Mouse (Mus musculus) layer of hippocampus, adult 11-12 months (tissue): ENCODE results near the gene Prex1.
A peak's percentile ranks its signal among the peaks of the same experiment; 100 is the strongest.

Experiments used
- DNase-seq: peaks from one replicate; pipeline ENCODE4 v3.0.0; 2022; ENCODE audit warnings: low spot score

Prex1 gene

GRCm38 (mm10) chr2:166636867-166637672 is 76.6 kb downstream of the Prex1 start:
- DNase-seq = peak; percentile 83

- peak; percentile 59 for DNase-seq
Measured at GRCm38 (mm10) chr2:166635521-166635920, 78.1 kb downstream of the Prex1 start.

GRCm38 (mm10) chr2:166632571-166633361 is 80.9 kb downstream of the Prex1 start:
- DNase-seq = no peak

GRCm38 (mm10) chr2:166631621-166632171 is 81.9 kb downstream of the Prex1 start:
- no peak for DNase-seq

GRCm38 (mm10) chr2:166631189-166631588 is 82.4 kb downstream of the Prex1 start:
- no peak for DNase-seq

GRCm38 (mm10) chr2:166629941-166630674 is 83.5 kb downstream of the Prex1 start:
- DNase-seq = peak; percentile 55

- no peak for DNase-seq
Measured at GRCm38 (mm10) chr2:166627578-166627977, 86.1 kb downstream of the Prex1 start.

- no peak for DNase-seq
Measured at GRCm38 (mm10) chr2:166625219-166625618, 88.4 kb downstream of the Prex1 start.

GRCm38 (mm10) chr2:166623081-166623567 is 90.5 kb downstream of the Prex1 start:
- DNase-seq = peak; percentile 73

GRCm38 (mm10) chr2:166622590-166622989 is 91.0 kb downstream of the Prex1 start:
- DNase-seq = no peak

- no peak for DNase-seq
Measured at GRCm38 (mm10) chr2:166622079-166622478, 91.6 kb downstream of the Prex1 start.

GRCm38 (mm10) chr2:166620529-166621466 is 92.8 kb downstream of the Prex1 start:
- no peak for DNase-seq

- DNase-seq = no peak
Measured at GRCm38 (mm10) chr2:166619906-166620490, 93.6 kb downstream of the Prex1 start.

GRCm38 (mm10) chr2:166619270-166619669 is 94.4 kb downstream of the Prex1 start:
- no peak for DNase-seq

GRCm38 (mm10) chr2:166617706-166618105 is 95.9 kb downstream of the Prex1 start:
- DNase-seq = no peak

GRCm38 (mm10) chr2:166615338-166616075 is 98.1 kb downstream of the Prex1 start:
- no peak for DNase-seq

GRCm38 (mm10) chr2:166610271-166610670 is 103.4 kb downstream of the Prex1 start:
- no peak for DNase-seq

GRCm38 (mm10) chr2:166608509-166608908 is 105.1 kb downstream of the Prex1 start:
- no peak for DNase-seq

- no peak for DNase-seq
Measured at GRCm38 (mm10) chr2:166606481-166607245, 107.0 kb downstream of the Prex1 start.
